Mouse (Mus musculus) lung, embryonic 16.5 days (tissue): Measurements from ENCODE around the gene 1700034J05Rik. TPM values are rescaled to one million over a fixed set of nuclear protein-coding genes. Genes with fewer than 3 reads are reported as not detected.

ENCODE experiments used
- ATAC-seq: fragments of 200-750 bp; cut with Nextera tagmentation; 2 replicates; pipeline ENCODE4 v1.8.0; 2017; ENCODE audit warnings: low read depth, mild to moderate bottlenecking, moderate library complexity
- H3K27ac ChIP-seq: fragments of 300-500 bp; sonication (generic); 2 replicates; pipeline ENCODE4 v1.5.1; 2014; ENCODE audit warnings: mild to moderate bottlenecking, control low read depth, low read length
- H3K27me3 ChIP-seq: fragments of 300-500 bp; sonication (generic); 2 replicates; pipeline ENCODE4 v1.6.1; 2014; ENCODE audit warnings: low read depth, low read length, mixed read lengths; ENCODE audit not compliant: control insufficient read depth, insufficient read depth
- H3K36me3 ChIP-seq: fragments of 300-500 bp; sonication (generic); 2 replicates; pipeline ENCODE4 v1.6.1; 2014; ENCODE audit warnings: low read length; ENCODE audit not compliant: control insufficient read depth, insufficient read depth
- H3K4me1 ChIP-seq: fragments of 300-500 bp; sonication (generic); replicated peaks from 2 replicates; pipeline ENCODE4 v1.6.1; 2014; ENCODE audit warnings: low read length, mixed read lengths; ENCODE audit not compliant: control insufficient read depth, insufficient read depth
- H3K4me2 ChIP-seq: fragments of 300-500 bp; sonication (generic); 2 replicates; pipeline ENCODE4 v1.6.1; 2014; ENCODE audit warnings: low read depth, low read length, control low read depth
- H3K4me3 ChIP-seq: fragments of 300-500 bp; sonication (generic); 2 replicates; pipeline ENCODE4 v1.5.1; 2014; ENCODE audit warnings: mild to moderate bottlenecking, low read length, control low read depth
- H3K9ac ChIP-seq: fragments of 300-500 bp; sonication (generic); 2 replicates; pipeline ENCODE4 v1.6.1; 2014; ENCODE audit warnings: low read length, control low read depth
- H3K9me3 ChIP-seq: fragments of 300-500 bp; sonication (generic); 2 replicates; pipeline ENCODE4 v1.6.1; 2016; ENCODE audit warnings: low read length; ENCODE audit not compliant: control insufficient read depth
- WGBS: fragments of 180-500 bp; shearing (Covaris S2); extraction: QIAGEN DNeasy Blood & Tissue Kit; methylation state at CpG from one replicate; pipeline ENCODE4 v1.1.7; 2014; 5-methylcytosine and 5-hydroxymethylcytosine counted together
- polyA plus RNA-seq: library from polyadenylated mRNA; unstranded; fragments of >200 nt; fragmentation: Nextera tagmentation; extraction: Ambion mirVana; gene quantifications from 2 replicates; pipeline ENCODE4 v1.2.1, GENCODE M21; 2015

Gene 1700034J05Rik
- polyA plus RNA-seq, 1 experiment from 2014 or later = 0.20 TPM

DNA sequence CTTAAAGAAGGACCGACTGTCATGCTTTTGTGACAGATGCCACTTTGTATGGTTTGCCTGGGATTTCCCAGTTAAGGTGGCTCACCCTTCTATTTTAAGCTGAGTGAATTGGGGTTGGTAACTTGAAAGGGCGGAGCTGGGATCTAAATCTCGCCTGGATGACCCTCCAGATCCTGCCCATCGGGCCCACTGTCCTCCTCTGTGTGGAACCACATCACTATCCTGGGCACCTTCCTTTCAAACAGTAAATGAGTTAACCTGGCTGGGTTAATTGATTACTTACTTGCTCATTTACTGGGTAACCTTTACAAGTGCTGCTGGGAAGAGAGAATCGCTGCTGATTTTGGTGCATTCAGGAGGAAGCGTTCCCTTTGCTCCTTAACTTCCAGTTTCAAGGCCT, 35.9 kb downstream of the 1700034J05Rik start:
- Histone ChIP-seq H3K9me3 (no peaks in the 10 kb centered on the region), H3K4me2 (no peak overlapping the region), H3K9ac (no peak overlapping the region), H3K27me3 (no peaks in the 10 kb centered on the region), H3K4me1 (peaks cover 25% of the 10 kb centered on the region), H3K27ac (no peak overlapping the region), H3K36me3 (no peaks in the 10 kb centered on the region), H3K4me3 (no peak overlapping the region)
- WGBS = 90% methylated on average over 6 of the region's 6 CpGs
- ATAC-seq = no peak

DNA sequence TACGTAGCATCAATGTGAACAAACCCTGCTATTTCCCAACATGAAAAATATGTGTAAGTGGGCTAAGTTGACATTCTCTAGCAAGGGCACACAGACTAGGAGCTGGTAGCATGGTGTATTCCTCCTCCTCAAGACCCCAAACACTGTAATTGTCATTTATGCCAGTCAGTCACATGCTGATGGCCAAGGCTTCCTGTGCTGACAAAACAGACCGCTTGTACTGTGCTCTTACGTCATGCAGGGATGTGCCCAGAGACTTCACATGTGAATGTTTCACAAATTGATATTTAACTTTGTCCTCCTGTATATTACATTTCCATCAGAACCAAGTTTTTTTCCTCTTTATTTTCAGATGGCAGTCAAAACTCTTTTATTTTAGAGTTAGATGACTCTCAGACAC, 36.8 kb downstream of the 1700034J05Rik start:
- Histone ChIP-seq H3K27me3 (no peaks in the 10 kb centered on the region), H3K9ac (no peak overlapping the region), H3K36me3 (no peaks in the 10 kb centered on the region), H3K9me3 (no peaks in the 10 kb centered on the region), H3K4me2 (no peak overlapping the region), H3K4me3 (no peak overlapping the region), H3K4me1 (peaks cover 34% of the 10 kb centered on the region), H3K27ac (no peak overlapping the region)
- WGBS = 69% methylated on average over 3 of the region's 3 CpGs
- no peak for ATAC-seq

DNA sequence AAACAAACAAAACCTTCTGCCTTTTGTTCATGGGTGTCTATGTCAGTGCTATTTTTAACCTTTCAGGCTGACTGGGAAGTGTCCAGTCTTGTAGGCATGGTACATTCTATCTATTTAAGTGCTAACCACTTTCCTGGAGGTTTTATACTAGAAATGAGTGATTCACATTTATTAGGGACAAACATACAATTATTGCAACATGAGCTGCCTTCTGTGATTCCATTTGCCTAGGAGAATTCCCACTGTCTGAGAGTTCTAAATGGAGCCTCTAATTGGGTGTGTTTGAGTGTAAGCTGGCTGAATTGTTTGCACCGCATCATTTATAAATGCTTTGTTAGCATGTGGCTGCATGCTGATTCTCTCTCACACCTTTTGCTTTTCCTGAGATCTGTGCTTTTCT, 38.4 kb downstream of the 1700034J05Rik start:
- H3K4me3 ChIP-seq = no peak overlapping the region
- no peak overlapping the region for H3K4me2 ChIP-seq
- H3K9me3 ChIP-seq = no peaks in the 10 kb centered on the region
- H3K27ac ChIP-seq = no peak overlapping the region
- no peak overlapping the region for H3K9ac ChIP-seq
- H3K27me3 ChIP-seq = no peaks in the 10 kb centered on the region
- H3K36me3 ChIP-seq = no peaks in the 10 kb centered on the region
- H3K4me1 ChIP-seq = peaks cover 38% of the 10 kb centered on the region
- WGBS = 81% methylated on average over 1 of the region's 1 CpGs
- ATAC-seq = no peak

DNA sequence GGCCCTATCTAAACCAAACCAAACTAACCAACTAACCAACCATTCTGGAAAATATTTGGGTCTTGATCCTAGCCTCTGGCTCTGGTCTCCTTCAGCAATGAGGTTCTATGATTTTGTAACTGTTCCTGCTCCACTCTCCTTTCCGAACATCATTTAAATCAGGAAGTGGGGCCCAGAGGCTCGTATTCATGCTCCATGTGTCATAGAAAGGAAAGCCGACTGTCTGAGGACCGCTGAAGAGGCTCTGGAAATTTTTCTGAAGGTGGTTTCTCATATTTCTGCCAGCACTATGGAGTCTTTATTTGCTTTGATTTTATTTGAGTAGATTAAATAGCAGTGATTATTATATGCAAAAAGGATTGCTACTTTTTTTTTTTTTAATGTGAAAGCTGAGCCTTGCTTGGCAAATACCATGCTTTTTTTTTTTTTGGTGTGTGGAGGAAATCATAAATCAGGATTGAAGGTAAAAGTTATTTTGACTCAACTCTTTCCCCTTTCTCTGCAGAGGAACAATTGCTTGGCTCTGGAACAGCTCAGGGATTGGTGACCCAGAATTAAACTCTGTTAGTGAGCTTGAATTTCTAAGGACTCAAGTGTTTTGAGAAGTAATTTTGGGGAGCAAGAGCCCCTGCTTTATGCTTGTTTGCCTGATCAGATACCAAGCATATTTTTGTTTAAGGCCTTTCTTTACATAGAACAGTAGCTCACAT, 40.6 kb downstream of the 1700034J05Rik start:
- H3K27ac ChIP-seq = peak overlapping the region; percentile 82
- WGBS = 12% methylated on average over 4 of the region's 4 CpGs
- H3K4me3 ChIP-seq = no peak overlapping the region
- no peak overlapping the region for H3K9ac ChIP-seq
- peaks cover 41% of the 10 kb centered on the region for H3K4me1 ChIP-seq
- peak overlapping the region; percentile 19; the same call in 1 of the 2 replicates for H3K4me2 ChIP-seq
- no peaks in the 10 kb centered on the region for H3K36me3 ChIP-seq
- H3K27me3 ChIP-seq = no peaks in the 10 kb centered on the region
- no peaks in the 10 kb centered on the region for H3K9me3 ChIP-seq
- ATAC-seq = peak; percentile 59

DNA sequence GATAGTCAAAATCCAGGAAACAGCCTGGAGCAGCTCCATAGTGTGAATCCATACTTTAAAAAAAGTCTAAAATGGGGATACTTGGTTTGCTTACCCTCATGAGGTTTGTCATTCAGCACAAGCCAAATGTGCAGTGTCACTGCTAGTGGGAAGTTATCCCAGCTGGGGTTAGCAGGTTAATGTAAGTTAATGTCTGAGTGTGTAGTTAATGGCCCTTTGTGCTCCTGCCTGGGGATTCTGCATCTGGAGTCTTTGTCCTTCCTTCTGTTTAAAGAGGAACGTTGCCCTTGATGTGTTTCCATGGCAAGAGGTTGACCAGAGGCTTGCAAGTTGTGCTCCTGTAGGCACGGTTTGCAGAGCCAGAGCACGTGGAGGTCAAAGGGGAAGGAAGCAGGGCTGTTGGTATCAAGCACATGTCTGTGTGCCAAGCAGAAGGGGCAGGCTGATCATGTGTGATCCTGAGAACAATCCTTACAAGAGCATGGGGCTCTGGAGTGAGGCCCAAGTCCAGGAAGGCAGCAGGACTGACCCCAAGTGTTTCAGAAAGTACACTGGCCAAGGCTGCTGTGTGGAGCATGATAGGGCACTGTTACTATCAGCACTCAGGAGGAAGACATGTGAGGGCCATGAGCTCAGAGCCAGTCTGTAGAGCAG, 41.3 kb downstream of the 1700034J05Rik start:
- no peak overlapping the region for H3K9ac ChIP-seq
- 11% methylated on average over 3 of the region's 3 CpGs for WGBS
- no peaks in the 10 kb centered on the region for H3K27me3 ChIP-seq
- peaks cover 39% of the 10 kb centered on the region for H3K4me1 ChIP-seq
- peak overlapping the region; percentile 82 for H3K27ac ChIP-seq
- peak; percentile 52 for ATAC-seq
- no peaks in the 10 kb centered on the region for H3K9me3 ChIP-seq
- H3K36me3 ChIP-seq = no peaks in the 10 kb centered on the region
- no peak overlapping the region for H3K4me3 ChIP-seq
- H3K4me2 ChIP-seq = peak overlapping the region; percentile 19; the same call in 1 of the 2 replicates

DNA sequence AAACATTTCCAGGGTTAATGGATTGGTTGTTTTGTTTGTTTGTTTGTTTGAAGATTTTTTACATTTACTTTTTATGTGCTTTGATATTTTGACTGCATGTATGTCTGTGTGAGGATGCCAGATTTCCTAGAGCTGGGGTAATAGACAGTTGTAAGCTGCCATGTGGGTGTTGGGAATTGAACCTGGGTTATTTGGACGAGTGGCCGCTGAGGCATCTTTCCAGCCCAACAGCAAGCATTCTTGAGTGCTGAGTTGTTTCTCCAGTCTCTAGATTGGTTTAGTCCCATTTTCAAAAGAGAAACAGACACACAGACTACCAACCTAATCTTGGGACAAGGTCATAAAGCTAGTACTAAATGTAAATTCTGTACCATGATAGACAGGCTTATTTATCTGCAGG, 43.4 kb downstream of the 1700034J05Rik start:
- no peak for ATAC-seq
- Histone ChIP-seq H3K4me2 (no peak overlapping the region), H3K36me3 (no peaks in the 10 kb centered on the region), H3K4me3 (no peak overlapping the region), H3K4me1 (peaks cover 30% of the 10 kb centered on the region), H3K9ac (no peak overlapping the region), H3K27ac (no peak overlapping the region), H3K9me3 (no peaks in the 10 kb centered on the region), H3K27me3 (no peaks in the 10 kb centered on the region)
- WGBS = 81% methylated on average over 2 of the region's 2 CpGs

DNA sequence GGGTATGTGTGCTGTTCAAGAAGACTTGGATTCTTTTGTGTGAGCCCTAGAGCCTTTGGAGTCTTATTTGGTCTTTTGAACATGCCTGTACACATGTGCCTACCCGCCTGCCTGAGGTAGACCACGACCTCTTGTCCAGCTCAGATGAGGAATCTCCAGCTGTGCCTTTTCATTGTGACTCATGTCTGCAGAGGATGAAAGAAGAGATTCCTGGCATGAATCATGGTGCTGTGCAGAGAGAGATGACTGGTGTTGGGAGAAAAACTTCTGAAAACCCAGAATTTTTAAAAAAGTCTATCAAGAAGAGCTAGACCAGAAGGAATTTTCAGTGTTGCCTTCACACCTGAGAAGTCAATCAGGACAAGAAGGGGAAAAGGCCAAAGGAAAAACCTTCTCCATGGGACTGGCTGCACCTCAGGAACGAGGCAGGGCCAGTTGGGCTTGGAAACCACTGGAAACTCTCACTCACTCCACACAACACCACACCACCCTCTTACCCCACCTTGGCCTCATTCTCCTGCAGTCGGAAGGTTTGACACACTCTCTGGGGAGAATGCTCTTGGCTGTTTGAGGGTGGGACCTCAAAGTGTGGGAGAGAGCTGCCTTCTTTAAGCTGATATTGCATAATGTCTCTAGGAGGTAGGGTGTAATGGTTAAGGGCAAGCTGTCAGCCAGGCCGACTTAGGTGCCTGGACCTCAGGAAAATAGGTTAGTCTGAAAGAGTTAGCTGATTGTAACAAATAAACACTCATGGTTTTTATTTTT, 44.3 kb downstream of the 1700034J05Rik start:
- H3K9ac ChIP-seq = no peak overlapping the region
- H3K36me3 ChIP-seq = no peaks in the 10 kb centered on the region
- no peaks in the 10 kb centered on the region for H3K9me3 ChIP-seq
- WGBS = 71% methylated on average over 5 of the region's 5 CpGs
- H3K4me3 ChIP-seq = no peak overlapping the region
- no peak overlapping the region for H3K27ac ChIP-seq
- peaks cover 28% of the 10 kb centered on the region for H3K4me1 ChIP-seq
- no peak for ATAC-seq
- H3K4me2 ChIP-seq = no peak overlapping the region
- H3K27me3 ChIP-seq = no peaks in the 10 kb centered on the region

DNA sequence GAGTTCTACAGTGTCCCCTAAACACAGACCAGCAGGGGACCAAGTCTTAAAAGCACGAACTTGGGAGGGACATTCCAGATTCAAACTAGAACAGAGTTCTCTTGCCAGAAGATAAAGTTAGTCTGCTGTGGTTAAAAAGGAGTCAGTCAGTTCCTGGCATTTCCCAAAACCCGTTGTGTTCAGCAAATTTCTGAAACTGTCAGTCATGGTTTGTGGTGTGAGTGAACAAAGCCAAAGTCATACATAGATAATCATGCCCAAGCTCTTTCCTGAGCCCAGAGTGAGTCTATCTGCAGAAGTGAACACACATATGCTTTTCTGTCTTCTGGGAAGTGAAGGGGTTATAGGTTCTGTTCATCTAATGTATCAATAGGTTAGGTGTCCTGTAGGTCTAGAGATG, 45.4 kb downstream of the 1700034J05Rik start:
- H3K27me3 ChIP-seq = no peaks in the 10 kb centered on the region
- H3K27ac ChIP-seq = no peak overlapping the region
- H3K4me2 ChIP-seq = no peak overlapping the region
- H3K4me3 ChIP-seq = no peak overlapping the region
- no peaks in the 10 kb centered on the region for H3K9me3 ChIP-seq
- 57% methylated on average over 2 of the region's 2 CpGs for WGBS
- no peak for ATAC-seq
- H3K36me3 ChIP-seq = no peaks in the 10 kb centered on the region
- H3K4me1 ChIP-seq = peaks cover 21% of the 10 kb centered on the region
- H3K9ac ChIP-seq = no peak overlapping the region

DNA sequence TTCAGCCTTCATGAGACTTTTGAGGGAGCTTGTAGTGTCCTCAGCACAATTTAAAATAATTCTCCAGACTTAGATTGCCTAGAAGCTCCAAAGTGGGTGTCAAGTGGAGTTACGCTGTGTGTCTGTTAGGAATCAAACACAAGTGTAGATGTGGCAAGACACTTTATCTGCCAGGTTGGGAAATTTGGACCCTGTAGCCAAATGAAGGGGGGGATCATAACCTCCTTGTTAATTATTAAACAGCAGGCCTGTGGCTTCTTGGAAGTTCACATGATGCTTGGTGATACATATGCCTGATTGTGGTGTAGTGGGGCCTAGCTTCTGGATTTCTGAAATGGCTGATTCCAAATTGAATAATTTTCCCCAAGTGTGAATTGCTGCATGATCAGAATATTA, 46.4 kb downstream of the 1700034J05Rik start:
- Histone ChIP-seq H3K9ac (no peak overlapping the region), H3K4me1 (peaks cover 11% of the 10 kb centered on the region), H3K27me3 (no peaks in the 10 kb centered on the region), H3K4me3 (no peak overlapping the region), H3K4me2 (no peak overlapping the region), H3K9me3 (no peaks in the 10 kb centered on the region), H3K36me3 (no peaks in the 10 kb centered on the region), H3K27ac (no peak overlapping the region)
- WGBS = 88% methylated on average over 1 of the region's 1 CpGs
- no peak for ATAC-seq
